Mouse (Mus musculus) C2C12 (cell line): Measurements from ENCODE around the gene Erbb2.

Experiments used
- CEBPB ChIP-seq: IDR thresholded peaks from one replicate; pipeline ENCODE4 v1.6.1; 2011; ENCODE audit warnings: low read depth, mild to moderate bottlenecking, control low read depth, moderate library complexity
- CTCF ChIP-seq: IDR thresholded peaks from one replicate; pipeline ENCODE4 v1.5.1; 2011; ENCODE audit not compliant: control insufficient read depth, insufficient read depth, insufficient read length
- FOSL1 ChIP-seq: IDR thresholded peaks from one replicate; pipeline ENCODE4 v1.8.0; 2011; ENCODE audit warnings: mild to moderate bottlenecking, low read length; ENCODE audit not compliant: poor library complexity, insufficient read depth, severe bottlenecking
- USF1 ChIP-seq: IDR thresholded peaks from one replicate; pipeline ENCODE4 v1.6.1; 2011; ENCODE audit warnings: low read depth, mild to moderate bottlenecking, control low read depth, moderate library complexity

DNA sequence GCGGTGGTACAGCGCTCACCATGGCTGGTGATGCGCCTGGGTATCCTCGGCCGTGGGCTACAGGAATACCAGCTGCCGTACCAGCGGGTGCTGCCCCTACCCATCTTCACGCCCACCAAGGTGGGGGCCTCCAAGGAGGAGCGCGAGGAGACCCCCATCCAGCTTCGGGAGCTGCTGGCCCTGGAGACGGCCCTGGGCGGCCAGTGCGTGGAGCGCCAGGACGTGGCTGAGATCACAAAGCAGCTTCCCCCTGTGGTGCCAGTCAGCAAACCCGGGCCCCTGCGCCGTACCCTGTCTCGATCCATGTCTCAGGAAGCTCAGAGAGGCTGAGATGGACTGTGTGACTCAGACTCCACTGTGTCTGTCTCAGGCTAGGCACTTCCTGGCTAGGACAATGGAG lies 28.1 kb upstream of the Erbb2 start:
- TF ChIP-seq CTCF (no peak), FOSL1 (no peak), CEBPB (no peak), USF1 (no peak)
